Mouse (Mus musculus) ES-E14 (cell line): Measurements from ENCODE around the gene Tsg101.

Experiments used
- CHD2 ChIP-seq: IDR thresholded peaks from 2 replicates; pipeline ENCODE4 v1.6.1; 2014; ENCODE audit warnings: mild to moderate bottlenecking, low read depth, low read length, inconsistent platforms
- HCFC1 ChIP-seq: IDR thresholded peaks from 2 replicates; pipeline ENCODE4 v1.6.1; 2012; ENCODE audit warnings: low read length, inconsistent platforms, borderline replicate concordance; ENCODE audit not compliant: insufficient read depth
- ZNF384 ChIP-seq: IDR thresholded peaks from 2 replicates; pipeline ENCODE4 v1.6.1; 2012; ENCODE audit warnings: low read depth, low read length, inconsistent platforms

GRCm38 (mm10) chr7:46876841-46877240, 42.9 kb downstream of the Tsg101 start:
- TF ChIP-seq CHD2 (no peak), HCFC1 (no peak), ZNF384 (no peak)
